Mouse (Mus musculus) cerebellum, adult 11 months (tissue): ENCODE results near the gene Fam107b.

Source experiments
- DNase-seq: peaks from one replicate; pipeline ENCODE4 v3.0.0; 2022

Gene Fam107b

GRCm38 (mm10) chr2:3608868-3609854 is 38.9 kb downstream of the Fam107b start:
- no peak for DNase-seq

- no peak for DNase-seq
Measured at GRCm38 (mm10) chr2:3618446-3618845, 48.2 kb downstream of the Fam107b start.

- no peak for DNase-seq
Measured at GRCm38 (mm10) chr2:3621568-3621967, 51.3 kb downstream of the Fam107b start.

GRCm38 (mm10) chr2:3622158-3622557 is 51.9 kb downstream of the Fam107b start:
- DNase-seq, result no peak

GRCm38 (mm10) chr2:3623207-3623980 is 53.1 kb downstream of the Fam107b start:
- no peak for DNase-seq

GRCm38 (mm10) chr2:3623981-3624584 is 53.8 kb downstream of the Fam107b start:
- DNase-seq, result no peak

- no peak for DNase-seq
Measured at GRCm38 (mm10) chr2:3629096-3629495, 58.8 kb downstream of the Fam107b start.

- no peak for DNase-seq
Measured at GRCm38 (mm10) chr2:3629741-3630140, 59.5 kb downstream of the Fam107b start.

- no peak for DNase-seq
Measured at GRCm38 (mm10) chr2:3630769-3631477, 60.6 kb downstream of the Fam107b start.

GRCm38 (mm10) chr2:3633137-3633536 is 62.8 kb downstream of the Fam107b start:
- DNase-seq, result no peak

GRCm38 (mm10) chr2:3636771-3637170 is 66.5 kb downstream of the Fam107b start:
- no peak for DNase-seq

- no peak for DNase-seq
Measured at GRCm38 (mm10) chr2:3641001-3641770, 70.9 kb downstream of the Fam107b start.

GRCm38 (mm10) chr2:3642949-3643348 is 72.7 kb downstream of the Fam107b start:
- DNase-seq, result no peak

GRCm38 (mm10) chr2:3645741-3646140 is 75.5 kb downstream of the Fam107b start:
- DNase-seq, result no peak

- DNase-seq, result no peak
Measured at GRCm38 (mm10) chr2:3649171-3649570, 78.9 kb downstream of the Fam107b start.

- DNase-seq, result no peak
Measured at GRCm38 (mm10) chr2:3654606-3655005, 84.3 kb downstream of the Fam107b start.

- peak; percentile 19 for DNase-seq
Measured at GRCm38 (mm10) chr2:3656091-3656490, 85.8 kb downstream of the Fam107b start.

GRCm38 (mm10) chr2:3656834-3657233 is 86.5 kb downstream of the Fam107b start:
- no peak for DNase-seq

GRCm38 (mm10) chr2:3657376-3657775 is 87.1 kb downstream of the Fam107b start:
- DNase-seq, result no peak

- no peak for DNase-seq
Measured at GRCm38 (mm10) chr2:3657811-3658730, 87.8 kb downstream of the Fam107b start.

GRCm38 (mm10) chr2:3658900-3659299 is 88.6 kb downstream of the Fam107b start:
- DNase-seq, result no peak
